Mouse (Mus musculus): Measurements from ENCODE around the gene Plekhh2.
"Not testable (repeated sequence)": the region's sequence is repeated elsewhere in the genome, so short reads cannot be mapped to it uniquely, and the experiment has no call there.

Plekhh2 gene

GRCm38 (mm10) chr17:84512516-84513085 is 906 bp downstream of the Plekhh2 start:
- DNase-seq (ENCODE audit: low spot score): no peak

- no peak for DNase-seq (ENCODE audit: low spot score)
Measured at GRCm38 (mm10) chr17:84515901-84516300, 4.2 kb downstream of the Plekhh2 start.

- DNase-seq (ENCODE audit: low spot score): no peak
Measured at GRCm38 (mm10) chr17:84519346-84519745, 7.7 kb downstream of the Plekhh2 start.

DNA sequence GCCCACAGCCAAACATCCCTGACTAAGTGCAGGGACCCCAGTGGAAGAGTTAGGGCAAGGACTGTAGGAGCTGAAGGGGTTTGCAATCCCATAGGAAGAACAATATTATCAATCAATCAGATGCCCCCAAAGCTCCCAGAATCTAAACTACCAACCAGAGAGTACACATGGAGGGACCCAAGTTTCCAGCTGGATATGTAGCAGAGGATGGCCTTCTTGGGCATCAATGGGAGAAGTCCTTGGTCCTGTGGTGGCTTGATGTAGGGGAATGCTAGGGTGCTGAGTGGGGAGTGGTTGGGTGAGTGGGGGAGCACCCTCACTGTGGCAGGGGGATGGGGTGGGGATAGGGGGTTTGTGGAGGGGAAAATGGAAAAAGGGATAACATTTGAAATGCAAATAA is 8.4 kb downstream of the Plekhh2 start:
- no peak for DNase-seq (ENCODE audit: low spot score)

- DNase-seq (ENCODE audit: low spot score): no peak
Measured at GRCm38 (mm10) chr17:84529356-84529755, 17.7 kb downstream of the Plekhh2 start.

DNA sequence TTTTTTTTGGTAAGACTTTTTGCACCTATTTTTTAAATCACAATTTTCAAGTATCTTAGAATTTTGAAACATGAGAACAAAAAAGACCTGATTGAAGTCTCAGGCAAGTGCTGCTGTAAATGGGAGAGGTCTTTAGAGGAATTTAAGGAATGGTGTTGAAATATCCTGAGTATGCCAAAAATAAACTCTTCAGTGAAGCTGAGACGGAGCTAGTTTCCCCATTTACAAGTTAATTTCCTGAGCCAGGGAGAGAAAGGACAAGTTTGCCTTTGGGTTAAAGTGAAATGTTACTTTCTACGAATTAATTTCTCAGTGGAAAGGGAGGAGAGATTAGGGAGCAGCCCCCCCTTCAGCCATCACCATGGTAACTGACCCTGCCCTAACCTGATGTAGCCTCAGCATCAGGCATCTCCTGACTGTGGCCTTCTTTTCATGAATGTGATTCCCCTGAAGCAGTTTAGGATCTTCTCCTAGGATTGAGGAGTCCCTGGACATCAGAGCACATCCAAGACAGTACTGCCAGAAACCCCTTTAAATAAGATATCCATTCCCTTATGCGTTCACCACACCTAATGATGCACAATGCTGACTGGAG is 18.6 kb downstream of the Plekhh2 start:
- no peak for DNase-seq (ENCODE audit: low spot score)

DNA sequence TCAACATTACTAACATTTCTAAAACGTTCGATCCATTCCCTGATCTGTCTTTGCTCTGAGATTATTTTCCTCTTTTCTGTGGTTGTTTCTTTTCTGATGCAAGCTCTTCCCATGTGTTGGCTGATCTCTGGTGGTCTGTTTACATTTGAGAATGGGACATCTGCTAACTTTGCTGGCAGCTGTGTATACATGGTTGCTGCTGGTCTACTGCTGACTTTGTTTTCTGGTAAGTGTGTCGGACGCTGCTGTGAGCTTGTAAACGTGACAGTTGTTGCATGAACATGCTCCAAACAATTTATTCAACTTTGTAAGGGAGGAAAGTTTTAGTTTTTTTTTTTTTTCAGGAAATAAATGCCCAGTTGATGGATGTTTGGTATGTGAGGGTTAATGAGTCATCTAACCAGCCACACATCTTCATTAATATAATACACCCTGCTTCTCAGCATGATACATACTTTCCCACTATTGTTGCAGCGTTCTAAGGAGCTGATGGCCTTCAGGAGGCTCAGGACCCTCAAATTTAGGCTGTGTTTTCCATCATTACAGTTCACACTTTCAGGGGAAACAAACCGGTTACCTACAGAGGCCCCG is 21.3 kb downstream of the Plekhh2 start:
- DNase-seq (ENCODE audit: low spot score): no peak

GRCm38 (mm10) chr17:84533841-84534240 is 22.1 kb downstream of the Plekhh2 start:
- DNase-seq (ENCODE audit: low spot score): no peak

DNA sequence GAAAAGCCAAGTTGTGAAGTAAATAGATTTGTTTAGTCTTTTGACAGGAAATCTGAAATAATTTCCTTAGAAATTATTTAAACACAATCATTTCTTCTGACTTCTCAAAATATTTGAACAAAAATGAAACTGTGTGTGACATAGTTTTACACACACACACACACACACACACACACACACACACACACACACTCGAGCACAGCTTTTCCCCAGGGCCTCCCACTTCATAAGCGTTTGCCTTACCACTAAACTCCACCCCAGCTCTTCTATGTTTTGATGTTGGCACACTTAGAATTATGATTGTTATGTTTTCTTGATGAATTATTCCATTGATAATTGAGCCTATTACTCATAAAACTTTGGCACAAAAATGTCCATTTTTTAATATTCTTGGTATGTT is 22.9 kb downstream of the Plekhh2 start:
- DNase-seq (ENCODE audit: low spot score): no peak

- DNase-seq (ENCODE audit: low spot score): no peak
Measured at GRCm38 (mm10) chr17:84535226-84535625, 23.5 kb downstream of the Plekhh2 start.

DNA sequence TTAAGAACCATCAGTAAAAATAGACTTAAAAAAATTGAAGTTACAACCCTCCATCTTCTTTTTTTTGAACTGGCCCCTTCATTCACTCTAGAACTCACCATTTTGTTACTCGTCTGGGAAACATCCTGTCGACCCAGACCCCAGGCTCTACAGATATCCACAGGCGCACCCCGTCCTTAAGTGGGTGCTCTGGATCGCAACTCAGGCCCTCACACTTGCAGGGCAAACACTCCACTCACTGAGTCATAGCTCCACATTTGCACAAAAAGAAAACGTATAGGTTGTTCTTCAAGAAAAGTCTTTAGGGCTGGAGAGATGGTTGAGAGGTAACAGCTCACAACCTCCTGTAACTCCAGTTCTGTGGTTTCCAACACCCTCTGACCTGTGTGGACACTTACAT is 25.6 kb downstream of the Plekhh2 start:
- DNase-seq (ENCODE audit: low spot score): no peak

DNA sequence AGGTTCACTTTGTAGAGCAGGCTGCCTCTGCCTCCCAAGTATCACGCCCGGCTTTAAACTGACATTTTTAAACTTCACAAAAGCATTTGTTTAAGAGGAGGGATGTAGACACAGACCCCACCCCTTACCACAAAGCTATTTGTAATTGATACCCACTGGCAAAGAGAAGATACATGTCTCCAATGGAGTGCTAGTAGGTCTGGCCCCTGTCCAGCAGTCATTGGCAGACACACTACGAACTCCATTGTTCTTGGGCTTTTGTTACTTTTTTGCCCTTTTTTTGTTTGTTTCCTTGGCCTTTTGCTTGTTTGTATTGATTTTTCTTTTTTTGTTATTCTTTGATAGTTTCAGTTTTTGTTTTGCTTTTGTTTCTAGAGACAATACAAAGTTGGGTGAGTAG is 26.3 kb downstream of the Plekhh2 start:
- DNase-seq (ENCODE audit: low spot score): no peak

DNA sequence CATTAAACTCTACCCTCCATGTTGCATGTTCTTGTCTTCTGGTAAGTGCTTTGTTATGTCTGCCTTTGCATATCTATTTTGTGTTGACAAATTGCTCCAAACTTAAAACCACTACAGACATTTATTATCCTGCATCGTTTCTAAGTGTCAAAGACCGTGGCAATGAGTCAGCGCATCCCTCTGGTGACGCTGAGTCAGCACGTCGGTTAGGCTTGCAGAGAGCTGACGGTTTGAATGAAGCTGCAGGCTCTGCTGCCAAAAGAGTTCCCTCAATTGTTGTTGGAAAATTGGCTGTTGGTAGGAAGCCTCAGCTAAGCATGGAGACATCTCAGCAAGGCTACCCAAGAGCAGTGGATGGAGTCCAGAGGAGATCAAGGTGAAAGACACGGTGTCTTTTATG is 28.9 kb downstream of the Plekhh2 start:
- no peak for DNase-seq (ENCODE audit: low spot score)

DNA sequence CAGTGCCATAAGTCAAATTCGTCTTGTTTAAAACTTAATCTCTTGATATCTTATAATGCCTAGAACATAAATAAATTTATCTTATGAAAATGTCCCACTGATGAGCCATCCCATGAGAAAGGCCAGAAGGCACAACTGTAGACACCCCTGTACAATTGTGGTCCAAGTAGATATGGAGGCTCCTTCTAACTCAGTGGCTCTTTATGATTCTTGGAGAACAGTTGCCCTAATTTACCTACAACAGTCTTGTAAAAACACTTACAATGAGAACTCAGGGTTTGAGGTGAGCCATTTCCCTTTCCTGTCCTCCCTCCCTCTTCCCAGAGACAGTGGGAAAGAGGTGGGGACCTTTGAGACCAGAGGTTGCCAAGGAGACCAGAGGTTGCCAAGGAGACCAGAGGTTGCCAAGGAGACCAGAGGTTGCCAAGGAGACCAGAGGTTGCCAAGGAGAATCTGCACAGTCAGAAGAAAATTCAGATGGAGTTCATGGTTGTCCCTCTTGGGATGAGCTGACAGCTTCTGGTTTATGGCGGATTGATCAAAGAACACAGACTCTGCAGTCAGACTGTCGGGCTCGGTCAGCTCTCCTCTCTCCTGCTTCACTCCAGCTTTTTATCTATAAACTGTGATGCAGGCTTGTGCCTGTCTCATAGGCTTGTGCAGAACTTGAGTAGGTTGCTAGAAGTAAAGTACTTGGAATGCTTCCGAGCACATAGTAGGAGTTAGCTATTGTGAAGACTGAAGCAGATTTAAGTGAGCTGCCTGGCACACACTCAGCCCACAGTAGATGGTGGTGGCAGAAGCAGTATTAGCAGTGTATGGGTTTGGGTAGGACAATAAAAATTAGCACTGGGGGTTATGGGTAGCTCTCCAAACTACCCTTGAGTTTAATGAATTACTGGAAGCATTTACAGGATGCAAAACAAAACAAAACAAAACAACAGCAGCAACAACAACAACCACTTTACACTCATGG is 39.5 kb downstream of the Plekhh2 start:
- no peak for DNase-seq (ENCODE audit: low spot score)

- no peak for DNase-seq (ENCODE audit: low spot score)
Measured at GRCm38 (mm10) chr17:84552230-84552629, 40.5 kb downstream of the Plekhh2 start.

DNA sequence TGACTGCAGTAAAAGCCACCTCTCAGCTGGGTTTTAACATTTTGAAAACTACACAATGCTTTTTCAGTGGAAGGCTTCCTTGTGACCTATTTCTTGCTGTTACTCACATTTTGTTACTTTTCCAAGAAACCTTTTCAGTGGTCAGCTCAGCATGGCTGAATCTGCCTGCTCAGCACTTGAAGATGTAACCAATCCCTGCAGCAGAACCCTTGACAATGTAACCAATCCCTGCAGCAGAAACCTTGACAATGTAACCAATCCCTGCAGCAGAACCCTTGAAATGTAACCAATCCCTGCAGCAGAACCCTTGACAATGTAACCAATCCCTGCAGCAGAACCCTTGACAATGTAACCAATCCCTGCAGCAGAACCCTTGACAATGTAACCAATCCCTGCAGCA is 52.6 kb downstream of the Plekhh2 start:
- DNase-seq (ENCODE audit: low spot score): not testable (repeated sequence)

DNA sequence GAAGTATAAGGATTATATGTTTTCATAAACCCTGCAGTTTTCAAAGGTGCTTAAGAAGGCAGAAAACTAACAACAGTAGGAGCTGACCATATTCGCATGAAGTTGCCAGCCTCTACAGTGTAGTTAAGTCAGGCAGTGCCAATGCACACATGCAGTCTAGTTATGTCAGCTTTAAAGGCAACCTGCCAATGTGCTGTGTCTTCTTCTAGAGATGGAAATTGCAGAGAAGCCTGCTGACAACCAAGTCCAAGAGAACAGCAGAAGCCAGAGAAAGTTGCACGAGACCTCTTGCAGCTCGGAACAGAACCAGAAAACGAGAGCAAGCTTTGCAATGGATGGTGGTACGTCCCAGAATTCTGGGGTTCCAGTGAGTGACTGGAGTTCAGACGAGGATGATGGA is 54.1 kb downstream of the Plekhh2 start:
- DNase-seq (ENCODE audit: low spot score): no peak

DNA sequence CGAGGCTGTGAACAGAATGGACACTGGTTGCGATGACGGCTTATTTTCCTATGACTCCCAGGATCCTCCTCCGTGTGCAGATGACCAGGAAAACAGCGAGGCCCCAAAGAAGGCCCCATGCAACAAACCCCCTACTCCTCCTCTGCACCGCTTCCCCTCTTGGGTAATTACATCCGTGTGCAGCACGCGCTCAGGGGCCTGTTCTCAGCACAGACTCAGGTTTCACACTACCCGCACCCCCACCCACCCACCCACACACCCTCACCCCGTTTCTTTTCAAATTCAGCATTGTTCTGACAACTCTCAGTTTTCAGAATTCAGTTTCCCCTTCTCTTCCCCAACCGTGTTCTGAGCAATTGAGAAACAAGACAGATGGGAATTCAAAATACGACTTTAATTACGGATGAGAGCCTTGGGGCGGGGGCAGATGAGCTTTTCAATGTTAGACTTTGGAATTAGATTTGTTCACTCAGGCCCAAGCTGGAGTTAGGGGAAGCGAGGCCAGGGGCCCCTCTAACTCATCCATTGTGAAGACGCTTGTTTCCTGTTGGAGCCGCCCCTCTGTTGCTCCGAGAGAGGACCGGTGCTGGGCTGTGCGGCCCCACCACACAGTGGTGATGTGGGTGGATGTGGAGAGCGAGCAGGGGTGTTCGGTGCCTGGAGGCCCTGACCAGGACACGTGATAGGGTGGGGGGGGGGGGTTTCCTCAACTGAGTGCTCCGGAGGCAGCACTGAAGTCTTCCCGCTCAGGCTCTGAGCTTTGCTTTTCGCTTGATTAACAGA is 55.3 kb downstream of the Plekhh2 start:
- no peak for DNase-seq (ENCODE audit: low spot score)

- DNase-seq (ENCODE audit: low spot score): no peak
Measured at GRCm38 (mm10) chr17:84568807-84569206, 57.1 kb downstream of the Plekhh2 start.

- no peak for DNase-seq (ENCODE audit: low spot score)
Measured at GRCm38 (mm10) chr17:84569770-84570169, 58.1 kb downstream of the Plekhh2 start.

DNA sequence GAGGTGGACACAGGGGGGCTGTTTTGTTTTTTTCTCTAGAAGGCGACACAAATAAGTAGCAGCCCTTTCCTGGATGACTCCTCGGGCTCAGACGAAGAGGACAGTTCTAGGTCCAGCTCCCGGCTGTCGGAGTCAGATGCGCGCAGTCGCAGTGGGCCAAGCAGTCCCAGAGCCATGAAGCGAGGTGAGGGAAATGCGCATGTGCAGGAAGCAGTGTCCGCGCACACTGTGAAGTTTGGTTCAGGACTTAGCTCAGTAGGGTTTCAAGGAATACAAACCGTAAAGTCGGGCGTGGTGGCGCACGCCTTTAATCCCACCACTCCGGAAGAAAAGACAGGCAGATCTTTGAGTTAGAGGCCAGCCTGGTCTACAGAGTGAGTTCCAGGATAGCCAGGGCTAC is 59.9 kb downstream of the Plekhh2 start:
- DNase-seq (ENCODE audit: low spot score): no peak

DNA sequence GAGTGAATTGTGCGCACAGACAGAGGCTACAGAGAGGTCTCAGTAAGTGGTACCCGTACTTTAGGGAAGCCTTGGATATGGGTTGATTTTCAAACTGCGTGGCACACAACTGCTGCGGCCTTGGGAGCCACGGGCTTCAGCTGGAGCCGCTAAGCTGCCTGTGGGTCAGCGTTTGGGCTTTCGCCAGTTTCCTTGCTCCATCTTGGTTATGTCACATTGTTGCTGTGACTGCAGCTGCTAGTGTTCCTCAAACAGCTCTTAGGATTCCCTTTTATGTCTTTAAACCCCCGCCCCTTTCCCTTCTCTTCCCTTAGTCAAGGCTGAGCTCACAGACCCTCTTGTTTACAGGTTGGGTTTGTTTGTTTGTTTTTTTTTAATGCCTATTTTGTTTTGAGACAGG is 61.6 kb downstream of the Plekhh2 start:
- DNase-seq (ENCODE audit: low spot score): no peak

All from ovary, postnatal 10 days (tissue).